In genomic region chr17:82963374-82963773, GRCm38 (mm10) we compare ENCODE assay signal across 23 mouse cellular contexts.
"Had no signal": no experiment of that assay in that cellular context is flagged by ENCODE, and none has a peak within 500 bp of the region (broad histone marks: within the 10 kb centered on the region; RNA-seq: fewer than 3 reads in every experiment).

No protein-coding gene starts in this region.

- H3K27ac ChIP-seq: kidney, postnatal 0 days; limb, embryonic 10.5 days; limb, embryonic 13.5 days; liver, embryonic 12.5 days; liver, embryonic 15.5 days; lung, embryonic 15.5 days; midbrain, embryonic 10.5 days; midbrain, embryonic 13.5 days; neural tube, embryonic 13.5 days; stomach, embryonic 15.5 days had no signal

- DNase-seq: kidney, adult 2 months; kidney, postnatal 25 days; liver; lung, adult 18-20 months; lung, postnatal 10 days; lung, postnatal 36 days; retina, postnatal 1 day; spleen, adult 18-20 months; thymus, adult 2 months; thymus, postnatal 14 days; thymus, postnatal 4 days had no signal

- H3K4me1 ChIP-seq: limb, embryonic 10.5 days; limb, embryonic 13.5 days; liver, embryonic 12.5 days; liver, embryonic 15.5 days; lung, embryonic 15.5 days; megakaryocyte, embryonic 14.5 days; midbrain, embryonic 10.5 days; midbrain, embryonic 13.5 days; neural tube, embryonic 13.5 days; stomach, embryonic 15.5 days had no signal

- H3K27me3 ChIP-seq: liver, embryonic 12.5 days; liver, embryonic 15.5 days; lung, embryonic 15.5 days; megakaryocyte, embryonic 14.5 days; midbrain, embryonic 13.5 days; stomach, embryonic 15.5 days had no signal

- H3K36me3 ChIP-seq: limb, embryonic 10.5 days; limb, embryonic 13.5 days; liver, embryonic 12.5 days; liver, embryonic 15.5 days; lung, embryonic 15.5 days; midbrain, embryonic 10.5 days; midbrain, embryonic 13.5 days; neural tube, embryonic 13.5 days; stomach, embryonic 15.5 days had no signal

- H3K4me3 ChIP-seq: limb, embryonic 10.5 days; limb, embryonic 13.5 days; liver, embryonic 12.5 days; liver, embryonic 15.5 days; lung, embryonic 15.5 days; megakaryocyte, embryonic 14.5 days; midbrain, embryonic 10.5 days; midbrain, embryonic 13.5 days; myocyte; neural tube, embryonic 13.5 days; stomach, embryonic 15.5 days had no signal

- H3K9me3 ChIP-seq: limb, embryonic 10.5 days; limb, embryonic 13.5 days; liver, embryonic 12.5 days; liver, embryonic 15.5 days; lung, embryonic 15.5 days; megakaryocyte, embryonic 14.5 days; midbrain, embryonic 10.5 days; midbrain, embryonic 13.5 days; neural tube, embryonic 13.5 days; stomach, embryonic 15.5 days had no signal
